Comparison of ENCODE assay signal across 26 mouse cellular contexts in the genomic region with DNA sequence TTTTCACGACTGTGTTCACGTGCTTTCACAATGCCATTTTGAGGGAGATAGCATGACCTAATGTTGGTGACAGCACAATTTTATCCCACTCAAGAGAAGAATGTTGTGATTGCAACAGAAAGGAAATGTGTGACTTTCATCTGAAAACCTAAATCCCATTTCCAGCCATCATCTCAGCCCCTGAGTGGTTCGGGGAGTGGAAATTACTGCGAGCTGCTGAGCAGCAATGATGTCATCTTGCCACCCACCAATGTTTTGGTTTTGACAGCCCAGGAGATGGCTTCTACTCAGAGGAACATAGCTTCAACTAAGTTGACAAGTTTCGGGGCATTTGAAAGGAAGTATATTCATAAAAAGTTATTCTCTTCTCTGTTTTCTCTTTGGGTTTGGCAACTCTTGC.
"Had no signal": no experiment of that assay in that cellular context is flagged by ENCODE, and none has a peak within 500 bp of the region (broad histone marks: within the 10 kb centered on the region; RNA-seq: fewer than 3 reads in every experiment).

No protein-coding gene starts in this region.

- H3K27me3 ChIP-seq: heart, embryonic 13.5 days; heart, embryonic 15.5 days; hindbrain, embryonic 12.5 days; intestine, embryonic 15.5 days; kidney, embryonic 15.5 days; limb, embryonic 13.5 days; limb, embryonic 15.5 days; liver, embryonic 13.5 days had no signal

- H3K9ac ChIP-seq: forebrain, postnatal 0 days; heart, embryonic 13.5 days; heart, embryonic 15.5 days; hindbrain, embryonic 12.5 days; hindbrain, embryonic 14.5 days; intestine, embryonic 15.5 days; kidney, embryonic 15.5 days; limb, embryonic 13.5 days; limb, embryonic 15.5 days; liver, embryonic 13.5 days had no signal

- H3K4me3 ChIP-seq: heart, embryonic 13.5 days; heart, embryonic 15.5 days; hindbrain, embryonic 10.5 days; hindbrain, embryonic 12.5 days; intestine, embryonic 15.5 days; kidney, embryonic 15.5 days; limb, embryonic 13.5 days; limb, embryonic 15.5 days; liver, embryonic 13.5 days had no signal

- H3K36me3 ChIP-seq: heart, embryonic 13.5 days; heart, embryonic 15.5 days; hindbrain, embryonic 10.5 days; hindbrain, embryonic 12.5 days; intestine, embryonic 15.5 days; kidney, embryonic 15.5 days; limb, embryonic 13.5 days; limb, embryonic 15.5 days; liver, embryonic 13.5 days had no signal

- ATAC-seq: forebrain, postnatal 0 days; hindbrain, embryonic 16.5 days; inflammation-experienced regulatory T-cells, adult 6 months; intestine, embryonic 15.5 days; intestine, postnatal 0 days had no signal

- H3K4me1 ChIP-seq: heart, embryonic 13.5 days; heart, embryonic 15.5 days; hindbrain, embryonic 10.5 days; hindbrain, embryonic 12.5 days; intestine, embryonic 15.5 days; kidney, embryonic 15.5 days; limb, embryonic 13.5 days; limb, embryonic 15.5 days; liver, embryonic 13.5 days had no signal

- H3K4me2 ChIP-seq: heart, embryonic 11.5 days; heart, embryonic 13.5 days; heart, embryonic 15.5 days; hindbrain, embryonic 12.5 days; hindbrain, embryonic 14.5 days; intestine, embryonic 15.5 days; kidney, embryonic 15.5 days; limb, embryonic 13.5 days; limb, embryonic 15.5 days; liver, embryonic 11.5 days; liver, embryonic 13.5 days had no signal

- H3K9me3 ChIP-seq: heart, embryonic 13.5 days; heart, embryonic 15.5 days; hindbrain, embryonic 10.5 days; hindbrain, embryonic 12.5 days; intestine, embryonic 15.5 days; kidney, embryonic 15.5 days; limb, embryonic 13.5 days; limb, embryonic 15.5 days; liver, embryonic 13.5 days had no signal

- DNase-seq: forebrain, postnatal 0 days; gastrocnemius, postnatal 25 days; heart, postnatal 14 days; heart, postnatal 4 days; kidney, adult 18-20 months; kidney, adult 8-10 months; kidney, postnatal 14 days; kidney, postnatal 36 days; layer of hippocampus, adult 9-11 months; layer of hippocampus, postnatal 36 days; liver, embryonic 13.5 days had no signal

- H3K27ac ChIP-seq: heart, embryonic 13.5 days; heart, embryonic 15.5 days; hindbrain, embryonic 10.5 days; hindbrain, embryonic 12.5 days; hindbrain, embryonic 14.5 days; intestine, embryonic 15.5 days; kidney, embryonic 15.5 days; kidney, postnatal 0 days; limb, embryonic 13.5 days; limb, embryonic 15.5 days; liver, embryonic 13.5 days had no signal
